Mouse (Mus musculus) erythroid progenitor cell, adult 5-6 weeks (primary cell): ENCODE results near the gene Zfp105. TPM values are rescaled to one million over a fixed set of nuclear protein-coding genes. Genes with fewer than 3 reads are reported as not detected.

Experiments
- ATAC-seq: replicated peaks from 2 replicates; pipeline ENCODE4 v1.8.0; 2016; ENCODE audit warnings: moderate number of reproducible peaks, mild to moderate bottlenecking, moderate TSS enrichment, inconsistent platforms; ENCODE audit not compliant: poor library complexity, low FRiP score, severe bottlenecking
- total RNA-seq, 2 experiments: library from RNA; stranded (forward) in 1 of 2; stranded (reverse) in 1 of 2; fragments of 150-400 nt in 1 of 2; fragments of 186-747, 209-891 nt in 1 of 2; gene quantifications; 2 replicates each; pipeline versions ENCODE4 v1.2.3 to v1.2.4; 2015 to 2017; ENCODE audit warnings: low replicate concordance in 2 of 2

The Zfp105 gene
- total RNA-seq (2015; ENCODE audit: low replicate concordance): not detected in 2 replicates
- 3.1 TPM in 1 of 2 replicates, not detected in the other for total RNA-seq (2017; ENCODE audit: low replicate concordance)

DNA sequence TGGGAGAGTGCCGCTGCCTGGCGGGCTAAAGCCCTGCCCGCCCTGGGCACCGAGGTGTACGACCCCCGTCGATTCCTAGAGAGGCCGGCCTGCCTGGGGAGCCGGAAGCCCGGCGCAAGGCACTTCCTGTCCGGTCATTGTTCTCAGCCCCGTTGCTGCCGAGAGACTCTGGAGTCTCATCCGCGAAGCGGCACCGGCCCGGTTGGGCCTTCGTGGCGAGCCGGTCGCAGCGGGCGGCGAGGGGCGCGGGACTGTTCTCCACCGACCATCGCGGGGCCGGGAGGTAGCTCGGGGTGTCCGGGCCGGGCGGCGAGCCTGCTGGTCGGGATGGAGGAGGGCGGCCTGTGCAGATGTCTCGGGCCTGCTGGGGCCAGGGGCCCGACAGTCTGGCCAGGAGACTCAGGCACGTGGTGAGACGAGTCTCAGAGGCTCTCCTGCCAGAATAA, at the start of gene Zfp105:
TSS of gene Zfp105 (plus strand) at position 137 of the 446 bp plus-strand sequence.
- ATAC-seq: no peak

DNA sequence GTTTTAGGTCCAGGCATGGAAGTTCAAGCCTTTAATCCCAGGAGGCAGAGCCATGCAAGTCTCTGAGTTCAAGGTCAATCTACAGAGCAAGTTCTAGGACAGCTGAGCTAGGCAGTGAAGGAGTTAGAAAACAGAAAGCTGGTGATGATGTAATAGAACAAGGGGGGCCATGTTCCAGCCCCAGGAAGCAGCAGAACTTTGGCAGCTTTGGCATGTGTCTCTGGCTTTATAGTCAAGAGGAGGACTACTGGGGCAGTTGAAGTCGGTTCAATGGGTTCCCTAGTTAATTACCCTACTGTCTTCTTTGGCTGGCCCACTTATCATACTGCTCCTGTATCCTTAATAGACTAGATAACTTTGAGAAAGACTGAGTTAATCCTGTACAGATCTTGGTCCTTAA, 48.2 kb upstream of the Zfp105 start:
- no peak for ATAC-seq

DNA sequence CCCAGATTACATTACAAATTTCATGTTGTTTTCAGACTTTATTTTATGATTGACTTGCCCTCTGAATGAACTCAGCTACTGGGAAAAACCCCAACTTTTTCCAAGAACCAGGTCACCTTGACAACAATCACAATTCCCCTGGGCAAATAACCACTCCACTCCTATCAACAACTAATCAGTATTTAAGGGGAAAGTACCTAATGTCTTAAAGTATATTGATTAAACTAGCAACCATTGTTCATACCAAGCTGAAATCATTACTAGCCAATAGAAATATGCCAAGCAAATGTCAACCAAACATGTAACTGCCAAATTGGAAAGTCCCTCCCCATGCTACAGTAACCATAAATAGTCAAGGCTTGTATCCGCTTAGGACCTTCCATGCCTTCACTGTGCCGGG, 47.7 kb upstream of the Zfp105 start:
- ATAC-seq: no peak

DNA sequence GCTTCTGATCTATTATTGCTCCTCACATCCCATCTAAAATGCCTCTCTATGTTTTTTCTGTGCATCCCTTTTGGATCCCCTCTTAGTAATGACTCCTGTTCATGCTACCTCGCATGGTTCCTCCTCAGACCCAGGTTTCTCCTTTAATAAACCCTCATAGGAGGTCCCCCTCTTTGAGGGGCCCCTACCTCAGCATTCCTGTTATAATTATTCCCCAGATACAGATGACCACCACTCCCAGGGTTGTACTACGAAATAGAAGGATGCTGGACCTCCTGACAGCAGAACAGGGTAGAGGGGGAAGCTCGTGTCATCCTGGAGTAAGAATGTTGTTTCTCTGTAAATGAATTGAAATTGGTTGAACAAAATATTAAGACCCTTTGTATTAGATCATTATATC, 37.5 kb upstream of the Zfp105 start, which contains the start of gene Zkscan7:
TSS of gene Zkscan7 (plus strand) at position 301 of the 400 bp plus-strand sequence.
- no peak for ATAC-seq

DNA sequence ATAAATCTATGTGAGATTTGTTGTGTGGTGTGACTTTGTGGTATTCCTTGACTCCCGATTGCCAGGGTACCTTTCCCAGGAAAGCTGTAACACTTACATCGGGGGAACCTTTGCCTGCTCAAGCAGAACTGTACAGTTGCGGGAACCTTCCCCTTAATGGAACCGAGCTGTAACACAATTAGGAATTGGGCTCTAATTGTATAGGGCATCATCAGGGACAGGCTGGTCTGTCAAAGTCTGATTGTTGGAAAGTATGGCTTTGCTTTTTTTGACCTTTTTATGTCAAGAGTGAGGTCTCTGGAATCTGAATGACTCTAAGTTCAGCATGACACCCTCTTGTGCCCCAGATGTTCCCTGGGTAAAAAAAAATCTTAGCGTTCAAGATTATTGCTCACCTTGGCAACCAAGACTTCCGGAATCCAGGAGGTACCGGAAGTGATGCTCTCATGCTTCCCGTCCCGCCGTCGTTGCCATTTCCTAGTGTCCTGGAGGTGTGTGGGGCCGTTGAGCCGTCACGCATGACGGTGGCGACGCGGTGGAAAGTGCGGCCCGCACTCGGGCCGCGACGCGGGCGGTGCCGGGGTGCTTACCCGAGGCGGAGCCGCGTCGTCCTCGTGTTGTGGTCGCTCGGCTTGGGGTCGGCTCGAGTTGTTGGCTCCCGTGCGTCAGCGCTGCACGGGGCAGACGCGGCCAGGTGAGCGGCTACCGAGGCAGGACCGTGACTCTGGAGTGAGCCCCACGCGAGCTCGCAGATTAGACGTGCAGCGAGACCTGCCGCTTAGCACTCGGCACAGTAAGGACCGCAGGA, 36.3 kb upstream of the Zfp105 start:
- ATAC-seq: peak; percentile 53

DNA sequence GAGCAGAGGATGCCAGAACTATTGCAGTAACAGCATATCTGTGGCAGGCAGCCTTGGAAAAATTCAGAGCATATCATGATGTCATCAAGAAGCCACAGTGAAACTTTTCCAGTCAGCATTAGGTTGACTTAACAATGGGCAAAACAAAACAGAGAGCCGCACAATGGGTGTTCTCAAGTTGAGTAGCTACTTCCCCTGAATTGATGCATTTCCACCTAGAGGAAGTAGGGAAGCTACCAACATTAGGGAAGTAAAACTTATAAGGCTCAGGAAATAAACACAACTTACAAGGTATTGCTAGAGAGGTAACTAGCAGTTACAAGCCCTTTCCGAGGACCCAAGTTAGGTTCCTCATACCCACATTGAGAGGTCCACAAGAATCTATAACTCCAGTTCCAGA, 21.8 kb upstream of the Zfp105 start:
- ATAC-seq: no peak

DNA sequence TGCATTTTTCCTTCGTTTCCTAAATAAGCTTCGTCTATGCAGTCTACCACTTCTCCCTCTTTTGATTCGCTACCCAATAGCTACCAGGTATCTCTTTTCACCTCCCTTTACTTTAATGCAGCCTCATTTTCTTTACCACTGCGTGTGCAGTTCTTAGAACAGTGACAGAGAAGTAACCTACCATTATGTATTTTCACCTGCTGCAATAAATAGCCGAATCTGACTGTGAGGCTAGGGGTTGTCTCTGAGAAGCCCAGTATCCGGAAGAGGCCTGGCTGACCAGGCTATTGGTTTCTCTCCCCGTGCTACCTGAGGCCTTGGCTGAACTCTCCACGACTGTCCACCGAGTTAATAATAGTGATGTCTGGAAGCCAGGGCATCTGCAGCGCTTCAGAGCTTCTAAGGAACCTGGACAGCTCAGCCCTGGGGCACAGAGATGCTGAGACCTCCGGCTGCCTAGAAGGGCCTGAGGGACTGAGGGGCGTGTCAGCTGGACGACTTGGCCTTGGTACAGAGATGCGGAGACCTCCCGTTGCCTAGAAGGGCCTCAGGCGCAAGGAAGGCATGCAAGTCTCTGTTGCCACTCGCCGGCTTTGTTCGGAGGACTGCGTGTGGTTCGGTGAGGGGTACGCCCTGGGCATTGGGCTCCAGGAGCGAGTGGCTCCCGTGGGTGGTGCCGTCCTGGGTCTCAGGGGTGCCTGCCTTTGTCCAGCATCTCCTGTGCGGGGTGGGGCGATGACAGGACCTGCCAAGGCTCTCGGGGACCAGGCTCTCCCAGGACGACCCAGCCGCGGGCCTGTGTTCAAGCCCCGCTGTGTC, 19.9 kb upstream of the Zfp105 start:
- peak; percentile 42; the same call in 1 of the 2 replicates for ATAC-seq

DNA sequence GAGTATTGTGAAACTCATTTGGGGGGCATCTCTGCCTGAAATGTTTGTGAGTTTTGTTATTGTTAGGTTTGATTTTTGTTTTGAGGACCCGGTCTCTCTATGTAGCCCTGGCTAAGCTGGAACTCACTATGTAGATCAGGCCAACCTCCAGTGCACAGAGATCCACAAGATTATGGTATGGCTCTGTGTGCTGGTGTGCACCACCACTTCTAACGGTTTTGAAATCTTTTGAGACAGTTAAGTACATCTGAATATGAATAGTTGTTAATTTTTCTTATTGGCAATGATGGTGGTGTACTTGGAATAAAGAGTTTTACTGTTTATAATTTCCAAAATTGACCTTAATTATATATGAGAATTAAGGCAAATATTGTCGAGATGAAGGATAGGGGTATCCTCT, 436 bp upstream of the Zfp105 start:
- no peak for ATAC-seq

DNA sequence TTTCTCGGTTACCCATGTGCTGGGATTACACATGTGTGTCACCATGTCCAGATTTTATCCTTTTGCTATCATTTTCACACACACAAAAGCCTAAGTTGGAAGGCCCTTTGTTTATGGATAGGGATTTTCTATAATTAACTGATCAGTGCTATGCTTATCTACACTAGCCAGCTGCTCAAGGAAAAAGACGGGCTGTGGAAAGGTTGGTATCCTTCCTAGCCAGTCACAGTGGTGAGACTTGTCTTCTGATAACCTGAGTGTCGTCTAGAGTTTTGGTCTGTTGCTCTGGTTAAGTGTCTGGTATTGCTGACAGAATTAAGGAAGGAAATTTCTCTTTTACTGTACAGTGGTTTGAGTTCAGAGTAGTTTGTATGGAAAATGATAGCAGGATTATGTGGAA, 6.0 kb downstream of the Zfp105 start:
- no peak for ATAC-seq

DNA sequence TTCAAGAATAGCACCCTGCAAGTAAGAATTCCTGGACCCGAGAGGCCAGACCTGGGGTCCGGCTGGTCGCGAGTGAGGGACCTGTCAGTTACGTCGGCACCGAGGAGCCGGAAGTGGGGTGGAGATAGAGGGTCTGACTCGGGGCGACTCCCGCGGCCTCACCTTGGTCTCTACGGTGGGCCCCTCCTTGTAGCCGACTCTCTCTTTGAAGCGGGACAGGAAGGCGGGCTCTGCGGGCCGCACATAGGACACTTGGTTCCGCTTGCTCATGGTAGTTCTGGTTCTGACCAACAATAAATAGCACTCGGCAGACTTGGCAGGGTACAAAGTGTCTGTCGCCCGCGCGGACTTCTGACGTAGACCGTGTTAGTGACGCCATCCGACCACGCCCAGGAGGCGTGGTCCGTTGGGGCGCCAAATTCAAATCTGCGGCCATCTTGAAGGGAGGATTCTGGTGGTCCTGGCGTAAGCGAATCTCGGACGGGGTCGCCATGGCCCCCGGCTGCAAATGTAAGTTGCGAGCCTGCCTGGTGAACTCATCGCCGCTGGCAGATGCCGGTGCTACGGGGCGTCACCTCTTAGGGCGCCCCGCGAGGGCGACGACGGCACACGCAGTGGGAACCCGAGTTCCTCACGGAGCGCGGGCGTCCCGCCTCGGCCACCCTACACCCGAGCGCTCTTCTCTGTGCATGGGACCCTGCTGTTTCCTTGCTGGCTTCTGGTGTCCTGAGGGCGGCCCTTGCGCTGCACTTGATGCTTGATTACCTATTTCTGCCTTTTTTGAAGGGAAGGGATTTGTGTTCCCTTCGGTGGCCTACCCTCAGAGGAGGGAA, 28.0 kb downstream of the Zfp105 start, which contains the start of the genes 1110059G10Rik and Kif15:
TSS of gene 1110059G10Rik (minus strand) at position 358 of the 833 bp plus-strand sequence.
TSS of gene Kif15 (plus strand) at position 404 of the 833 bp plus-strand sequence.
- ATAC-seq: peak; percentile 91

Other genes with a start within 250 kb of the Zfp105 start
- not detected in 2 replicates for gene Topaz1, start 175.7 kb upstream of the Zfp105 start, total RNA-seq (2015; ENCODE audit: low replicate concordance)
- 0.13 TPM in 1 of 2 replicates, not detected in the other for gene Topaz1, start 175.7 kb upstream of the Zfp105 start, total RNA-seq (2017; ENCODE audit: low replicate concordance)
- gene Tcaim, start 117.5 kb upstream of the Zfp105 start, total RNA-seq (2015; ENCODE audit: low replicate concordance): 1.1 and 1.7 TPM in 2 replicates
- gene Tcaim, start 117.5 kb upstream of the Zfp105 start, total RNA-seq (2017; ENCODE audit: low replicate concordance): 1.7 and 1.9 TPM in 2 replicates
- not detected in 2 replicates for gene Gm35549, start 79.0 kb upstream of the Zfp105 start, total RNA-seq (2015; ENCODE audit: low replicate concordance)
- not detected in 2 replicates for gene Gm35549, start 79.0 kb upstream of the Zfp105 start, total RNA-seq (2017; ENCODE audit: low replicate concordance)
- gene Zfp445, start 57.1 kb upstream of the Zfp105 start, total RNA-seq (2015; ENCODE audit: low replicate concordance): 13.7 and 36.5 TPM in 2 replicates
- 24.8 and 40.7 TPM in 2 replicates for gene Zfp445, start 57.1 kb upstream of the Zfp105 start, total RNA-seq (2017; ENCODE audit: low replicate concordance)
- 0.72 TPM in 1 of 2 replicates, not detected in the other for gene Zkscan7, start 37.4 kb upstream of the Zfp105 start, total RNA-seq (2015; ENCODE audit: low replicate concordance)
- 0.23 and 0.39 TPM in 2 replicates for gene Zkscan7, start 37.4 kb upstream of the Zfp105 start, total RNA-seq (2017; ENCODE audit: low replicate concordance)
- gene 1110059G10Rik, start 27.9 kb downstream of the Zfp105 start, total RNA-seq (2015; ENCODE audit: low replicate concordance): 18.4 and 28.5 TPM in 2 replicates
- gene 1110059G10Rik, start 27.9 kb downstream of the Zfp105 start, total RNA-seq (2017; ENCODE audit: low replicate concordance): 11.2 and 22.4 TPM in 2 replicates
- gene Kif15, start 28.0 kb downstream of the Zfp105 start, total RNA-seq (2015; ENCODE audit: low replicate concordance): 408 and 434 TPM in 2 replicates
- gene Kif15, start 28.0 kb downstream of the Zfp105 start, total RNA-seq (2017; ENCODE audit: low replicate concordance): 484 and 1,059 TPM in 2 replicates
- 5.4 TPM in 1 of 2 replicates, not detected in the other for gene Tmem42, start 98.3 kb downstream of the Zfp105 start, total RNA-seq (2015; ENCODE audit: low replicate concordance)
- not detected in 2 replicates for gene Tmem42, start 98.3 kb downstream of the Zfp105 start, total RNA-seq (2017; ENCODE audit: low replicate concordance)
- gene Tgm4, start 111.7 kb downstream of the Zfp105 start, total RNA-seq (2015; ENCODE audit: low replicate concordance): not detected in 2 replicates
- gene Tgm4, start 111.7 kb downstream of the Zfp105 start, total RNA-seq (2017; ENCODE audit: low replicate concordance): not detected in 2 replicates
- gene Zdhhc3, start 190.1 kb downstream of the Zfp105 start, total RNA-seq (2015; ENCODE audit: low replicate concordance): 20.5 and 26.3 TPM in 2 replicates
- 11.3 and 14.4 TPM in 2 replicates for gene Zdhhc3, start 190.1 kb downstream of the Zfp105 start, total RNA-seq (2017; ENCODE audit: low replicate concordance)
- 14.3 and 21.6 TPM in 2 replicates for gene Exosc7, start 190.1 kb downstream of the Zfp105 start, total RNA-seq (2015; ENCODE audit: low replicate concordance)
- gene Exosc7, start 190.1 kb downstream of the Zfp105 start, total RNA-seq (2017; ENCODE audit: low replicate concordance): 6.6 and 26.4 TPM in 2 replicates
- not detected in 2 replicates for gene Clec3b, start 227.9 kb downstream of the Zfp105 start, total RNA-seq (2015; ENCODE audit: low replicate concordance)
- gene Clec3b, start 227.9 kb downstream of the Zfp105 start, total RNA-seq (2017; ENCODE audit: low replicate concordance): not detected in 2 replicates